Mouse (Mus musculus) neural tube, embryonic 13.5 days (tissue): Measurements from ENCODE around the gene Ube2j1. TPM values are rescaled to one million over a fixed set of nuclear protein-coding genes. Genes with fewer than 3 reads are reported as not detected.

Experiments
- ATAC-seq: fragments of 200-750 bp; cut with Nextera tagmentation; 2 replicates; pipeline ENCODE4 v1.8.0; 2017; ENCODE audit warnings: low read depth, mild to moderate bottlenecking, moderate TSS enrichment, moderate library complexity
- H3K27ac ChIP-seq: fragments of 300-500 bp; sonication (generic); replicated peaks from 2 replicates; pipeline ENCODE4 v1.5.1; 2015; ENCODE audit warnings: moderate library complexity, mild to moderate bottlenecking, inconsistent platforms
- H3K27me3 ChIP-seq: fragments of 300-500 bp; sonication (generic); 2 replicates; pipeline ENCODE4 v1.6.1; 2015; ENCODE audit warnings: mild to moderate bottlenecking, inconsistent platforms
- H3K36me3 ChIP-seq: fragments of 300-500 bp; sonication (generic); 2 replicates; pipeline ENCODE4 v1.6.1; 2015; ENCODE audit warnings: mild to moderate bottlenecking, inconsistent platforms
- H3K4me1 ChIP-seq: fragments of 300-500 bp; sonication (generic); replicated peaks from 2 replicates; pipeline ENCODE4 v1.6.1; 2015; ENCODE audit warnings: inconsistent platforms
- H3K4me2 ChIP-seq: fragments of 300-500 bp; sonication (generic); 2 replicates; pipeline ENCODE4 v1.6.1; 2015; ENCODE audit warnings: inconsistent platforms, mild to moderate bottlenecking, moderate library complexity
- H3K4me3 ChIP-seq: fragments of 300-500 bp; sonication (generic); 2 replicates; pipeline ENCODE4 v1.5.1; 2015; ENCODE audit warnings: mild to moderate bottlenecking, inconsistent platforms
- H3K9ac ChIP-seq: fragments of 300-500 bp; sonication (generic); 2 replicates; pipeline ENCODE4 v1.6.1; 2015; ENCODE audit warnings: moderate library complexity, mild to moderate bottlenecking, inconsistent platforms
- H3K9me3 ChIP-seq: fragments of 300-500 bp; sonication (generic); 2 replicates; pipeline ENCODE4 v1.6.1; 2016; ENCODE audit warnings: inconsistent platforms
- WGBS: fragments of 180-500 bp; shearing (Covaris S2); methylation state at CpG from one replicate; pipeline ENCODE4 v1.1.7; 2015; 5-methylcytosine and 5-hydroxymethylcytosine counted together
- polyA plus RNA-seq: library from polyadenylated mRNA; unstranded; fragments of >200 nt; fragmentation: Nextera tagmentation; extraction: Ambion mirVana; gene quantifications from 2 replicates; pipeline ENCODE4 v1.2.1, GENCODE M21; 2015

Ube2j1 gene
- polyA plus RNA-seq, 1 experiment from 2014 or later = 63.9 TPM

DNA sequence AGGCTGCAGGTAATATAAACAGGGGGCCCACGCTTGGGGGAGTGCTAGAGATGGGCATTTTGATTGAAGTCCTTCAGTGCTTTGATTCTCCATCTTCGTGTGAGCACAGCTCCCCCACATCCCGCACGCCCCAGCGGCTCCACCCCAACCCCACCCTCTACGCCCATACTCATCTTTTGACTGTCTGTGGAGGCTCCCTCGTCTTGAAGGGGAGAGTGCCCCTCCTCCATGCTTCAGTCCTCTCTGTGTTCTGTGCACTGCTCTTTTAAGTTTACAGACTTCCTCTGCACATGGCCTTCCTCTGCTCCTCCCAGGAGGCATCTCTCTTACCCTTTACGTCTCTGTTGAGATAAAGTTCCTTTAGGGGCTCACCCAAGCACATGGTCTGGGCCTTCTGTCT, 46.5 kb downstream of the Ube2j1 start:
- H3K4me1 ChIP-seq = no peaks in the 10 kb centered on the region
- H3K27ac ChIP-seq = no peak overlapping the region
- no peak overlapping the region for H3K4me2 ChIP-seq
- no peak overlapping the region for H3K9ac ChIP-seq
- no peaks in the 10 kb centered on the region for H3K9me3 ChIP-seq
- no peak overlapping the region for H3K4me3 ChIP-seq
- no peaks in the 10 kb centered on the region for H3K27me3 ChIP-seq
- no peaks in the 10 kb centered on the region for H3K36me3 ChIP-seq
- ATAC-seq = no peak
- 69% methylated on average over 8 of the region's 8 CpGs for WGBS

DNA sequence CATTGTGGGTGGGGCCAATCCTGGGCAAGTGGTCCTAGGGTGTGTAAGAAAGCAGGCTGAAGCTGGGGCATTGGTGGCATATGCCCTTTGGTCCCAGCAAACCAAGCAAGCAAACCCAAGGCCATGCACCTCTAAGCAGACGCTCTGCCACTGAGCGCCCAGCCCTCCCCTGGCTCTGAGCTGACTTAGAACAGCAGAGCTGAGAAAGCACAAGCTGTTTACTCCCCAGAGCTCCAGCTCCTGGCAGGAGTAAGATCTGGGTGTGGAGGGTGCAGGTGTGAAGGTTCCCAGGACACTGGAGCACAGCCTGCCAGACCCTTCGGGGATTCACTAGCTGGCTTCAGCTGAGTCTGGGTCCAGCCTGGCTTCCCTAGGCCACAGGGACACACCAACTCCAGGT, 47.3 kb downstream of the Ube2j1 start:
- Histone ChIP-seq H3K27me3 (no peaks in the 10 kb centered on the region), H3K9ac (no peak overlapping the region), H3K36me3 (no peaks in the 10 kb centered on the region), H3K27ac (no peak overlapping the region), H3K4me3 (no peak overlapping the region), H3K4me1 (no peaks in the 10 kb centered on the region), H3K9me3 (no peaks in the 10 kb centered on the region), H3K4me2 (no peak overlapping the region)
- ATAC-seq = no peak
- 92% methylated on average over 3 of the region's 3 CpGs for WGBS

DNA sequence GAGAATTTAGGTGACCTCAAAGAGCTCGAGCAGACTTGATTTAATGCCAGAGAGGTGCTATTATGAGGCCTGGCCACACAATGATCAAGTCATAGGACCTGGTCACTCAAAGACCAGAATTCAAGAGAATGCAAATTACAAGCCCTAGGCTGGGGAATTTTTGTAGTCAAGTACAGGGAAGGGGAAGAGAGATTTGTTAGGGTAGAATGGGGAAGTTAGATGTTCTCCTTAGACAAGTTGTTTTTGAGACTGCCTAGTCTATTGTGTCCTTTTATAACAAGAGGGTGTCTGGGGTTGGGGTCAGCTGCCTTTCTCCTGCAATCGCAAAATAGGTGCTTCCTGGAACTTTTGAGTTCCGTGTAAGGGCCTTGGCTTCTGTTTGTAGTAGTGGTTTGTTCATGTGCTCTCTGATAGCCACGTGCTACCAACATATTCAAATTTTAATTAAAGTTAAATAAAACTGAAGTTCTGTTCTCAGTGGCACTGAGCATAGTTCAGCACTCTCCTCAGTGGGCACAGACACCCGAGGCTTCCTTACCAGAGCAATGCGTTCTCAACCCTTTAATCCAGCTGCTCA, 68.0 kb downstream of the Ube2j1 start:
- H3K27me3 ChIP-seq = no peaks in the 10 kb centered on the region
- no peak overlapping the region for H3K27ac ChIP-seq
- no peaks in the 10 kb centered on the region for H3K36me3 ChIP-seq
- H3K4me3 ChIP-seq = no peak overlapping the region
- ATAC-seq = no peak
- H3K4me2 ChIP-seq = no peak overlapping the region
- 84% methylated on average over 6 of the region's 6 CpGs for WGBS
- no peaks in the 10 kb centered on the region for H3K4me1 ChIP-seq
- no peaks in the 10 kb centered on the region; the same call in 1 of the 2 replicates for H3K9me3 ChIP-seq
- no peak overlapping the region for H3K9ac ChIP-seq

Other genes starting within 250 kb of the Ube2j1 start
- gene Lyrm2, start 231.2 kb upstream of the Ube2j1 start, polyA plus RNA-seq = 159 and 163 TPM in 2 replicates
- 20.1 and 20.5 TPM in 2 replicates for gene Ankrd6, start 80.6 kb upstream of the Ube2j1 start, polyA plus RNA-seq
- 41.3 and 44.3 TPM in 2 replicates for gene Rragd, start 48.4 kb upstream of the Ube2j1 start, polyA plus RNA-seq
- 0.45 and 0.96 TPM in 2 replicates for gene Gabrr2, start 31.6 kb downstream of the Ube2j1 start, polyA plus RNA-seq
- gene Gabrr1, start 101.1 kb downstream of the Ube2j1 start, polyA plus RNA-seq = 0.18 and 0.25 TPM in 2 replicates
- 1.3 and 1.4 TPM in 2 replicates for gene Pm20d2, start 158.3 kb downstream of the Ube2j1 start, polyA plus RNA-seq
- gene Srsf12, start 177.6 kb downstream of the Ube2j1 start, polyA plus RNA-seq = 41.8 and 44.0 TPM in 2 replicates